Mouse (Mus musculus): ENCODE measurements around the gene Slc15a4.

Slc15a4 gene

DNA sequence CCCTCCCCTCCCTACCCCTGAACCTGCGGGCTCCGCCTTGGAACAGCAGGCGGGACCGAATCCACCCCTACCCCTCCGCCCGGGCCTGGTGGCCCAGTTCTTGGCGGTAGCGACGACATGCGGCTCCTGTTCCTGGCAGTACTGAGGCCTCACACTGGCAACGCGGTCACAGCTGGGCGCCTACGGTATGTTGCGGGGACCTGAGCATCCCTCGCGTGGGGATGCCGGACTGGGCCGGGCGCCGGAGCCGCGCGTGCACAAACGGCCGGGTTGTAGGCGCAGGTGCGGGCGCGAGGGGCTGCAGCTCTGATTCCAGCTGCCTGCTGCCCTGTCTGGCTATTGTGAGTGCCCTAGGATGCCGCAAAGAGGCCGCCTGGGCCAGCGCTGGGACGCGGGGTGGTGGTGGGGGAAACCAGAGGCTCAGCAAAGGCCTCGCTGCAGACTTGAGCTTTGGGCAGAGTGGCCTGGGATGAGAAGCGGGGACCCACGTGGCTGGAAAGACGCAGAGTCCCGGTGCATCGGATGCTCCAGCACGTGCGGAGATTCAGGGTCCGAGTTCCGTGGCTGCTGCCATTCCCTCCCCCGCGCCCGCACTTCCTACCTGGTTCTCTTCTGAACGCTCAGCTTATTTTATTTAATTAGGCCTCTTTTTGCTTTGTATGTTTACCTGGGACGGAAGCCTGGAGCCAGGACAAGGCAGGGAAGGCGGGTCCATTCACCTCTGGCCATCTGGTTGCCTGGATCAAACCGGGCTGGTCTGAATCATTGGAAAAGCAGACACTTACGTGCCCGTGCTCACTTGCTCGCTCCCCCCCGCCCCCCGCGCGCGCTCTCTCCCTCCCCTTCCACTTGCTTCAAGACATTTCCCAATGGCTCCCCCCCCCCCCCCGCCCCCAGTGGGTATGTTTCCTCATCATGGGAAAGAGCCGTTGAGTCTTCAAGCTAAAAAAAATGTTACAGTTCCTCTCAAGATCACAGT, at the start of gene Slc15a4, which contains the start of gene Glt1d1:
Slc15a4 (minus strand) TSS at position 731 of the 979 bp plus-strand sequence.
Glt1d1 (plus strand) TSS at position 96 of the 979 bp plus-strand sequence.
- DNase-seq, result peak; percentile 34 to 39

DNA sequence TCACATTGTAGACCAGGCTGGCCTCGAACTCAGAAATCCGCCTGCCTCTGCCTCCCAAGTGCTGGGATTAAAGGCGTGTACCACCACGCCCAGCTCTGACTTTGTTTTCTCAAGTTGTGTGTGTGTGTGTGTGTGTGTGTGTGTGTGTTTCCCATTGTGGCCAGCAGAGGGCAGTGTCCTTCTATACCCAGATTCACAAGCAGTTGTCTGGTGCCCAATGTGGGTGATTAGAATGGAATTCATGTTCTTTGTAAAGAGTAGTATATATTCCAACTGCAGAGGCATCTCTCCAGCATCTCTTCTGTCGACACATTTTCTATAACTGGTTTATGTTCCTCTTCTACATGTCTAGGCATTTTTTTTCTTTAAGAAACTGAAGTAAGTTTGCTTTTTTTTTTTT, 45.8 kb upstream of the Slc15a4 start:
- DNase-seq, result peak; percentile 3 to 8

DNA sequence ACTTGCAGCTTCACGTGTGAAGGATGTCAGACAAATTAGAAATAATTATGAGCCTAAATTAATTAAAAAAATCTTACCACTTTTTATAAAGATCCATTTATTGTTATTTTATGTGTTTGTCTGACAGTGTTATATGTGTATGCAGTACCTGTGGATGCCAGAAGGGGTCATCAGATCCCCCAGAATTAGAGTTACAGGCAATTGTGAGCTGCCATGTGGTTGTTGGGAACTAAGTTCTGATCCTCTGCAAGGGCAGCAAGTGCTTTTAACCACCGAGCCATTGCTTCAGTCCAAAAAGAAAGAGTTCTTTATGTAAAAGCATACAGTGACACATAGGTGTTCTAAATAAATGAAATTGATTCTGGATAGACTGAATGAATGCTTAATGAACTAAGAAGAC, 44.9 kb upstream of the Slc15a4 start:
- no peak for DNase-seq

DNA sequence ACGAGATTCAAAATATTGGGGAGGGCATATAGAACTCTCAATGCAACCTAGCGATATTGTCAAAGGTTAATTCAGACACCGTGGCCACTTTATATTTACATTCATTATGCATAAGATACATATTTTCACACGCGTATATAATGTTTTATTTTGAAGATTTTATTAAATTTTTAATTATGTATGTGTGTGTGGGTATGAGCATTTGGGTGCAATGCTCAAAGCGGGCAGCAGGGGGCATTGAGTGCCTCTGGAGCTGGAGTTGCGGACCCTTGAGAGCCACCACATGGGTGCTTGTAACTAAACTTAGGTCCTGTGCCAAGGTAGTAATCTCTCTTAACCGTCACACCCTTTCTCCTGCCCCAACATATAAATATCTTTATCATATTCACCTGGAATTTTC, 41.2 kb upstream of the Slc15a4 start:
- DNase-seq, result peak in 1 of 2 experiments; percentile 2

DNA sequence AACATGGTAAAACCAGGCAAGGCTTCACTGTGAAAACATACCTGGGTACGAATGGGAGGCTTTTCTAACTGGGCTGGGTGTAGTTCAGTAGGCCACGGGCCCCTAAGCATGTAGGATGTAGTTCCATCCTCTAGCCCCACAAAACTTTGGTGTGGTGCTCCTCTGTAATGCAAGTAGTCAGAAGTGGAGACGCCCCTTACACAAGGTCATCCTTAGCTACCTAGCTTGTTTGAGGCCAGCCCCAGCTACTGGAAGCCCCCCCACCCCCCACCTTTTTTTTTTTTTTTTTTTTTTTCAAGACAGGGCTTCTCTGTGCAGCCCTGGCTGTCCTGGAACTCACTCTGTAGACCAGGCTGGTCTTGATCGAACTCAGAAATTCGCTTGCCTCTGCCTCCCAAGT, 28.3 kb upstream of the Slc15a4 start:
- DNase-seq, result no peak

DNA sequence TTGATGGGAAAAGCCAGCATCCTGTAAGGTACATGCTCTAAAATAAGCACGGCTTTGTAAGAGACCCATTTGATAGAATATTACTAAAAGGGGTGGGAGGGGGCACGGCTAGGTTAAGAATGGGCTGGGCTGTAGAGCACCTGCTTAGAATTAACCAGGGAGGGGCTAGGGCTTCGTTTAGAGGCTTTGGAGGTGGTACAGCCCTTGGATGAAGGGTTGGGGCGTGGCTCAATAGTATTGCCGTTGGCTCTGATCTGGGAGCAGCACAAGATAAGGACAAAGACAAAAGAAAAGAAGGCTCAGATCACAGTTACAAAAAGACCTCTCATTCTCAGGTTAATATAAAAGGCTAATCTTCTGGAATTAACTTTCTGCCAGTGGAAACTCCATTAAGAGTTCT, 27.6 kb upstream of the Slc15a4 start:
- DNase-seq, result no peak

DNA sequence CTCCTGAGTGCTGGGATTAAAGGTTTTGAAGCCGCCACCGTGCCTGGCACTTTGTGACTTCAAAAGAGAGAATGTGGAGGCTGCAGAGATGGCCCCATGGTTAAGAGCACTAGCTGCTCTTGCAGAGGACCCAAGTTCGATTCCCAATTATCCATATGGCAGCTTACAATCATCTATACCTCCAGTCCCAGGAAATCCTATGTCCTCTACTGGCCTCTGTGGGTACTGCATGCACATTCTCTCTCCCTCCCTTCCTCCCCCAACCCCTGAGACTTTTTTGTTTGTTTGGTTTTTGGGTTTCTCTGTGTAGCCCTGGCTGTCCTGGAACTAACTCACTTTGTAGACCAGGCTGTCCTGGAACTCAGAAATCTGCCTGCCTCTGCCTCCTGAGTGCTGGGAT, 26.6 kb upstream of the Slc15a4 start:
- peak; percentile 17 to 22 for DNase-seq

DNA sequence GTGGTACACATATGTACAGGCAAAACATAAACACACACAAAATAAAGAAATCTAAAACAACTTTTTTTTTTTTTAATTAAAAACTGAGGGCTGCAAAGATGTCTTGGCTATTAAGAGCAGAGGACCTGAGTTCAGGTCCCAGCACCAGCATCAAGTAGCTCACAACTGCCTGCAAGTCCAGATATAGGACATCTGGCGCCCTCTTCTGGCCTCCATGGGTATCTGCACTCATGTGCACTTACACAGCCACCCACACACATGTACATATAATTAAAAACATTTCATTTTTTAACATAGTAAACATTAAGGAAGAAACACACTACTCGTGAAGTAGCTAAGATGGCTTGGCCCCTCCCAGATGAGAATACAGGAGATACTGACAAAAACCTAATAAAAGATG, 25.6 kb upstream of the Slc15a4 start:
- DNase-seq, result peak in 1 of 2 experiments; percentile 8

DNA sequence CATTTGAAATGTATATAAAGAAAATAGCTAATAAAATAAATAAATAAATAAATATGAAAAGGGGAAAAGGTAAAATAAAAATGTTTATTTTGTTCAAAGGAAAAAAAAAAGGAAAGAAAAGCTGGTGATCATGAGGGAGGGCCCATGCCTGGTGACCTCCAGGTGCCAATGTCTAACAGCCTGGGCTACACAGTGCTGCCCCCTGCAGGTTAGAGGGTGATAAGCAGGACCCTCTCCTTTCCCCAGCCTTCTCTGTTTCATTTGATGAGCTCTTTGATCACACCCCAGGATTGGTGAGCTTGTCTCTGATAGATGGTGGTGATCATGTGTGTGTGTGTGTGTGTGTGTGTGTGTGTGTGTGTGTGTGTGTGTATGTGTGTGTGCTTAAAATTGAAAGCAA, 16.4 kb upstream of the Slc15a4 start:
- peak; percentile 73 to 76 for DNase-seq

DNA sequence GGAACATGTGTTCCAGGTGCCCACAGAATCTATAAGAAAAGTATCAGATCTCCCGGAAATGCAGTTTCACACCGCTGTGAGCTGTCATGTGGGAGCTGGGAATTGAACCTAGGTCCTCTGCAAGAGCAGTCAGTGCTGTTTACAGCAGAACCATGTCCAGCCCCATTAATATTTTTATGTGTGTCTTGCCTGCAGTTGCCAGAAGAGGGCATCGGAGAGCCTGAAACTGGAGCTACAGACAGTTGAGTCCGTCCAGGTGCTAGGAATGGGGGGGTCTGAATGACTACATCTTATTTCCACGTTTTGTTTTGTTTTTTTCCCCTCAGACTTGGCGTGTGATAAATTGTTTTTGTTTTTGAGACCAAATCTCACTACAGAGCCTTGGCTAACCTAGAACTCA, 15.3 kb upstream of the Slc15a4 start:
- DNase-seq, result peak; percentile 69 to 70

DNA sequence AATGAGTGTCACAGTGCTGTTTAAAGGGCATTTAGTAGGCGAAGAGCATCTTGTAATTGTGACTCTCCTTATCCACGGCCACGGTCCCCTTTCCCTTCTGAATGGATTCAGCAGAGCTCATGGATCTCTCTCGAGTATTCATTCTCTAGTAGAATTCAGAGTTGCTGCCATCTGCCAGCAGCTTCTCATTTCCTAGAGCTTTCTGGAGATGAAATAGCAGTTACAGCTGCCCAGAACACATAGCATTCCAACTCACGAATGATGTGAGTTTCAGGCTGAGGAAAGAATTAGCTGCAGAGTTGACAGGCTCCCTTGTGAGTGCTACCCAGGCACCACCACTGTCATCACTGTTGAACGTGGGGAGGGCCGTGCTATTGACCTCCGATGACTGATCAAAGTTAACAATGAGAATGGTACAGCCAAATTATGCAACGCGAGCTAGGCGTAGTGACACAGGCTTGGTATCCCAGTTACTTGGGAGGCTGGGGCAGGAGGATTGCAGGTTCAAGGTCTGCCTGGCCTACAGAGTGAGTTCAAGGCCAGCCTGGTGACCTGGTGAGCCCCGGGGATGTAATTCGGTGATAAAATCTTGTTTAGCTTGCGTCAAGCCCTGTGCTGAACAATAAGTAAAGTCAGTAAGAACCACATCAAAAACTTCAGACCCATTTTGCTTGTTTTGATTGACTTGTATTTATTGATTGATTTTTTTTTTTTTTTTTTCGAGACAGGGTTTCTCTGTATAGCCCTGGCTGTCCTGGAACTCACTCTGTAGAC, 8.7 kb upstream of the Slc15a4 start:
- DNase-seq, result no peak

DNA sequence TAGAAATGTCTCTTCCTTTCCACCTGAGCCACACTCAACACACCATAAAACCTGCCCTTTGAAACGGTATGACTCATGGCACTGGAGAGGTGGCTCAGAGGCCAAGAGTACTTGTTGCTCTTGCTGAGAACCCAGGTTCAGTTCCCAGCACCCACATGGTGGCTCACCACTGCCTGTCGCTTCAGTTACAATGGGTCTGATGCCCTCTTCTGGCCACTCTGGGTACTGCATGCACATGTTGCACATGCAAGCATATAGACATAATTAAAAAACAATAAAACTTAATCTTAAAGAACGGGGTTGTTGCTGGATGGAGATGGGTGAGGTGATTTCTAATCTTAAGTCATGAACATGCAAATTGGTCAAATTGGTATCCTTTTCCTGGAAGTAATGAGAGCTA, 7.7 kb upstream of the Slc15a4 start:
- peak; percentile 38 to 42 for DNase-seq

DNA sequence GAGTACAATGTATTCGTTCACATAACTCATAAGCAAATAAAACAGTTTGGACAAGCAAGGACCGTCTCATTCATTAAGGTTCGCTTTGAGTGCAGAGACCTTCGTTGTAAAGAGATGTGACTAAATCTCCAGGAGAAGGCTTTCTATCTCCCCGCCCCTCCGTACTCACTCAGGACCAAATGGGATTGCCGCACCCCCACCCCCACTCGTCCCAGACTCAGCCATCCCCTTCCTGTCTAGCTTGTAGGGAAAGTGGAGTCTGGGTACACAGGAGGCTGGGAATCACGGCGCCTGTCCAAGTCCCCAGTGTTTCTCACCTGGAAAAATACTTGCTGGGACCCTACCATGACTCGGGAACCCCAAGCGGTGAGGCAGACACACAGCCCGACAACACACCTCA, 6.9 kb upstream of the Slc15a4 start:
- no peak for DNase-seq

DNA sequence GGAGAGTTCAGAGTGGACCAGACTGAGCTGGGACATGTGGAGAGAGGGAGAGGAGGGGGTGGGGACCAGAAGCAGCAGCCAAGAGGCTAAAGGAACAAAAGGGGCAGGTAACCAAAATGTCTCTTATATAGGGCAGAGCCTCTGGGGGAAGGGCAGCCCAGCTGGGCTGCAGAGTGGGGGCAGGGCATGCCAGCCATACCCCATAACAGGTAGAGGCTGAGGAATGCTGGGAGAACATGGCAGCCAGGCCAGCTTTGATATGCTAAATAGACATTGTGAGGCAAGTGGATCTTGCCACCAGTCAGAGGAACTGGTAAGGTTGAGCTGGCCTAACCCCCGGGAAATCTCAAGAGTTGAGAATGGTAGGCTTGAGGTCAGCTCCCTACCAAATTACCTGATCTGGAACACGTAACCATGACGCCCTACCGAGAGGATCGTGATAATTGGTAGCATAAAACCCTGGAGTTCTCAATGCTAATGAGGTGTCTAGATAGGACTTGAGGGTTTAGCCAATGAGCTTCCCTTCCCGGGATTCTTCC, 6.4 kb upstream of the Slc15a4 start:
- DNase-seq, result no peak

DNA sequence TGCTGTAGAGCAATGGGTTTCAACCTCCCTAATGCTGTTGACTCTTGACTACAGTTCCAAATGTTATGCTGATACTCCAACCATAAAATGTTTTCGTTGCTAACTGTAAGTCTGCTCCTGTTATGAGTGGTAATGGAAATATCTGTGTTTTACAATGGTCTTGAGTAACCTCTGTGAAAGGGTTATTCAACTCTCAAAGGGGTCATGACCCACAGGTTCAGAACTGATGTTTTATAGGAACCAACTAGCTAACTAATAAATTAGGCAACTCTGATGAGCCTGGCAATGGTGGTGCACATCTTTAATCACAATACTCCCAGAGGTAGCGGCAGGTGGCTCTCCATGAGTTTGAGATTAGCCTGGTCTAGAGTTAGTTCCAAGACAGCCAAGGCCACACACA, 5.5 kb upstream of the Slc15a4 start:
- DNase-seq, result no peak

DNA sequence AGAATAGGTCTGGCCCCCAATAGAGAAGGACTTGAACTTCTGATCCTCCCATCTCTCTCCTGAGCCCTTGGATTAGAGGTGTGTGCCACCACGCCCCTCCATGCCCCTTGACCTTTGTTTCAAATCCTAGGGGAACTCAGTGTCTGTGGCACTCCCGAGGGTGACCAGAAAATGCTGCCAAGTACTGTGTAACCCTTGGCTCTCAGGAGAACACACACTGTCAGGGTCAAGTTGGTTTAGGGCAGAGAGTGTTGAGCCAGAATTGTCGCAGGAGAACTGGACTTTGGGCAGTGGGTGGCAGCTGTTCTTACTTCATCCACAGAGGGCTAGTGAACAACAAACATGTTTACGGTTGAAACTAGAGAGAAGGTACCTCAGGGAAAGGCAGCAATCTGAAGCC, 4.9 kb upstream of the Slc15a4 start:
- DNase-seq, result no peak

DNA sequence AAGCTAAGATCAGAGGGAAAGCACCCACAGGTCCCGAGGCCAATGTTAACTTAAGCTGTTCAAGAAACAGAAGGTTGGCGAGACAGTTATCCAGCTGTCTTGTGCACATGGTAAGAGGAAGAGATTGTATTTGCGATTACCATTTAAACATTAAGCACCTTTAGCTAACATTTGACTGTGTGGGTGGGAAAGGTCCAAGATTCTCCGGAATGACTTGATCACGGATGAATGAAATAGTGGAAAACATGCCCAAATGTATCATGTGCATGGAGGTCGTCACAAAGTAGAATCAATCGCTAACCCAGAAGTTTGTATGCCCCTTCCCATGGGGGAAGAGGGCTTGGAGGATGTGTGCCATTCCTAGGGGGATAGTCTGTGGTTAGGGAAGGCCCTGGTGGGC, 969 bp upstream of the Slc15a4 start:
- no peak for DNase-seq

DNA sequence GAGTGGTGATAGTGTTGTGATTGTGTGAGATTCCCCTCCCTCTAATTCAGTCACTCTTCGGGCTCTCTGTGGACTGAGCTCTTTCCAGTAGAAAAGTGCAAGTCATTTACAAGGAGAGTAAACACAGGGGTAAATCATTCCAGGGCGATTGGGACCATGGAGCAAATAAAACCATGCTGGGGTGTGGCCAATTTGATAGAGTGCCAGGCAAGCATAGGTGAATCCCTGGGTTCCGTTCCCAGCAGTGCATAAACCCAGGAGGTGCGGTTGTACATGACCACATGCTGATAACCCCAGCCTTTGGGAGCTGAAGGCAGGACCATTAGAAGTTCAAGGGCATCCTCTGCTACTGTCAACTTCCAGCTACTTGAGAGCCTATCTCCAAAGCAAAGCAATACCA, 491 bp upstream of the Slc15a4 start:
- no peak for DNase-seq

DNA sequence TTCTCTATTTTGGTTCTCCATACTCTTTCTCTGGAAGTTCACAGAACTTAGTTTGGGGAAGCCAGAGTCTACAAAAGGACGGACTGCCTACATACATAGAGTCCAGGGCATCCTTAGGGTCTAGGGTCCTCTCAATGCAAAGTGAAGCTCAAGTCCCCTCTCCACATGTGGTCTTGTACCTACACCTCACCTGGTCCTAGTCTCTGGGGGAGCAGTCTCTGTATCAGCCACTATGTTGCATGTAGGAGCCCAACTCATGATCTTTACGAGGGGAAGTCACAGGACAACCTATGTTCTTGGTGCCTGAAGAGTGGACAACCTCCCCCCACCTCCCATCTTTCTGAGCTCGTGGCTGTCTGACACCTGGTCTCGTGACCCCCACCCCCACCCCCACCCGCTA, 1.0 kb downstream of the Slc15a4 start:
- DNase-seq, result peak in 1 of 2 experiments; percentile 8

DNA sequence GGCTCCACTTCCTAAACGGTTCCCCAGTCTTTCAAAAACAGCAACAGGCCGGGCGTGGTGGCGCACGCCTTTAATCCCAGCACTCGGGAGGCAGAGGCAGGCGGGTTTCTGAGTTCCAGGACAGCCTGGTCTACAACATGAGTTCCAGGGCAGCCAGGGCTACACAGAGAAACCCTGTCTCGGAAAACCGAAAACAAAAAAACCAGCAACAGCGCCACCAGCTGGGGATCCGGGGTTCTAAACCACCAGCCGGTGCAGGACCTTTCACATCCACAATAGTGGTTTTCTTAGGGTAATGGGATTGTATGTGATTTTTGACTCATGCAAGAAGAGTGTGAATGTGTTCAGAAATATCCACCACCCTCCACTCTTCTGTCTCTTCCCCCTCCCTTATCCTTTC, 5.5 kb downstream of the Slc15a4 start:
- DNase-seq, result peak in 1 of 2 experiments; percentile 34

DNA sequence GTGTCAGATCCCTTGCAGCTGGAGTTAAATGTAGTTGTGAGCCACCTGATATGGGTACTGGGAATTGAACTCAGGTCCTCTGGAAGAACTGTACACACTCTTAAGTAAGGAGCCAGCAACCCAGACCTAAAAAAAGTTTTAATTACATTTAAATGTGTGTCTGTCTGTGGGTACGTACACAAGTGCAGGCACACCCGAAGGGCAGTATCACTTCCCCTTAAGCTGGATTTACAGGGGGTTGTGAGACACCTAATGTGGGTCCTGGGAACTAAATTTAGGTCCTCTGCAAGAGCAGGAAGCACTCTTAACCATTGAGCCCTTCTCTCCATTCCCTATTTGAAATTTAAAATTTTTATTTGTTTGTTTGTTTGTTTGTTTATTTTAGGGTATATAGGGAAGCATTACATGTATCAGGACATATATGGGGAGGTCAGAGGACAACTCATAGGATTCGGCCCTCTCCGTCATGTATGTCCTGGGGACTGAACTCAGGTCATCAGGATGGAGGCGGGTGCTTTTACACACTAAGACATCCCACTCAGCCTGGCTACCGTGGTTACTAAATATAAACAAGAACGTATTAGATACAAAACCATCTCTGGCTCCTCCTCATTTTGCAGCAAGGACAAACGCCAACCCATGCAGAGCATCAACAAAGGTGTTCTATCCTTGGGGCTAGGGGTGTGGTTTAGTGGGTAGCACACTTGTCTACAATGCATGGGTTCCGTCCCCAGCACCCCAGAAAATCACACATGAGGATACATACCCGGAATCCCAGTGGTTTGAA, 8.1 kb downstream of the Slc15a4 start:
- DNase-seq, result peak; percentile 70 to 76

DNA sequence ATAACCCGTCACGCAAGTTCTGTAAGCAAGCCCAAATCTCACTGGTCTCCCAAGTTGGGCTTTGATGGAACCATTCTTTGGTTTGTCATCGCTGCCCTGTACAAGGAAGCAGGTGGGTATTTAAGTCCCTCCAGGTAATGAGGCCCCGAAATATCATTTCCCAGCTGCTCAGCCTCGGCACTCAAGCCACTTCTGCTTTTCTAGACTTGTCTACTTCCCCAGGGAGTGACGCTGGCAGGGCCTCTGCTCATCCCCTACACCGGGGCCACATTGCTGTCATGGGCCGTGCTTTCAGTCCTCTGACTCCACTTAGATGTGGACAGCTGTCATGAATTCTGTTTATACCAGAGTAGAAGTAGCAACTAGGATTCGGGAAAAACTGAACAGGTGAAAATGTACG, 11.6 kb downstream of the Slc15a4 start:
- DNase-seq, result peak; percentile 82 to 87

DNA sequence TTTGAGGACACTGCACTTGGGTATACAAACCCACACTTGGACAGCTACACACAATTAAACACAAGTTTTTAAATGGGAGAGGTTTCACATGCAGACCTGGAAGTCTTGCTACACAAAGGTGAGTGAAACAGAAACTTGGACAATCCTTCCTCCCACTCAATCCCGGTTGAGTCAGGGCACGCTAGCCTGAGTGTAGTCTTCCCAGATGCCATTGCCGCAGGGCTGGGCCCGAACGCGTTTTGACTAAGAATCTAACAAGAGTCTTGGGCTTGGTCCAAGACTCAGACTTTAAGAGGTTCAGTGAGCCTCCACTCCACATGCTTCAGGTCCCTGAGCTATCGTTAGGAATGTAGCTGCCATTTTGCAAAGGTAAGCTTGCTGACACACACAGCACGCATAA, 12.3 kb downstream of the Slc15a4 start:
- DNase-seq, result no peak
